Mouse (Mus musculus): ENCODE results near the gene Tmem132a.

Tmem132a gene

DNA sequence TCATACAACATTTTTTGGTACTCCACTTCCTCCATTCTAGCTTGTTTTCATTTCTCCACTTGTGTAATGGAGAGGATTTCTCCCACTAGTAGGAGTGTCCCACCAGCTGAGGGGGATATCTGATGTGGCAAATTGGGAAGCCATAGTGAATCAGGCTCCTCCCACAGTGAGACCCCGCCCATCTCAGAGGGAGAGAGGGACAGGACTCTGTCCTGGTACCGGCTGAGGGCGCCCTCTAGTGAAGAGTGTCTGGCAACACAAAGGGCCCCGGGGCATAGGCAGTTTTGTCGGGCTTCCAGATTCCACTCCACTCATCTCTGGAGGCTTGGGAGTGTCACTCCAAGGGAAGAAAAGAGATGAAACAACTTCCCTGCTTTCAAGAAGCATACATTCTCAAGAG, 38.3 kb downstream of the Tmem132a start:
- DNase-seq: peak; percentile 87 to 92

DNA sequence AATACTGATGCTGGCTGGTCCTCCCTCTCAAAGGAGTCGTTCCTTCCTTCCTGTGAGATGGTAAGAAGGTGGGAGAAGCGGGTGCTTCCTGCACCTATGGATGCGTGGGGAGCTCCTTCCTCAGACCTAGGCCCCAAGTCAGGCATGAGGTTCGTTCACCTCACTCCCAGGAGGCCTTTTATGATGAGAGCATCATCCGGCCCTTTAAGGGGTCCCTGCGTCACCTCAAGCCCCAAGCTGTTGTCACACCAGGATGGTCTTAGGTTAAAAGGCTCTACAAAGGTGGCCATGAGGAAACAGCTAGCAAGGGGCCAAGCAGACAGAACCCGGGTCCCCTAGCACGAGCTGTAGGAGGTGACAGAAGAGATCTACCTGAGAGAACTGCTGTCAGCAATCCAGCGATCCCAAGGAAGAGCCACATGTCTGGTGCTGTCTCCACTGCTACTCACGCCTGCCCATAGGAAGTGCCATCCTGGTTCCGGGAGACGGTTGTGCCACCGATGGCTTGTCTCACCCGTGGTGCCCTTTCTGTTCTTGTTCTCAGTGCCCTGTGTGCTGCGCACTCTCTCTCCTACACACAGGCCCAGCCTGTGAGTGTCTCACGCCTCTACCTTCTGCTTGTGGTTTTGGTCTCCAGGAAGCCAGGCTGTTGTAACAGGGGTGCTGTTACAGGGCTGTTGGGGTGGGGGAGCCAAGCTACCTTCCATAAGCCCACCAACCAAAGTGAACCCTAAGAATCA, 40.1 kb downstream of the Tmem132a start, which contains the start of gene Cd6:
Gene Cd6, minus strand, starts transcription at position 623 of the 740 bp plus-strand sequence.
- no peak for DNase-seq

DNA sequence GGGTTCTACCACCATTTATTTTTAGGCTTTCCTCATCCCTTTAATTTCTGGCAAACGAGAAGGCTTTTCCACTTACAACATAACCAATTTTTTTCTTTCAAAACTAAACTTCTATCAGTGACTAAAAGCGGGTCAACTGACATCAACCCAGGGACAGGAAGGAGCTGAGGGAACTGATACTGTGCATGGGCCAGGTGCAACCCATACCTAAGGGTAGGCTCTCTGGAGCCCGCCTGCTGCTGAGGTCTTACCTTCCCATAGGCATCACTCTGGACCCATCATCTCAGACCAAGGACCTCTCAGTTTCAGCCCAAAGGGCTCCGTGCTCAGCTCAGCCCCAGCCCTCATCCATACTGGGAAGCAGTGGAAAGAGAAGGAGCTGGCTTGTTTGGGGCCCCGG, 41.4 kb downstream of the Tmem132a start:
- no peak for DNase-seq

DNA sequence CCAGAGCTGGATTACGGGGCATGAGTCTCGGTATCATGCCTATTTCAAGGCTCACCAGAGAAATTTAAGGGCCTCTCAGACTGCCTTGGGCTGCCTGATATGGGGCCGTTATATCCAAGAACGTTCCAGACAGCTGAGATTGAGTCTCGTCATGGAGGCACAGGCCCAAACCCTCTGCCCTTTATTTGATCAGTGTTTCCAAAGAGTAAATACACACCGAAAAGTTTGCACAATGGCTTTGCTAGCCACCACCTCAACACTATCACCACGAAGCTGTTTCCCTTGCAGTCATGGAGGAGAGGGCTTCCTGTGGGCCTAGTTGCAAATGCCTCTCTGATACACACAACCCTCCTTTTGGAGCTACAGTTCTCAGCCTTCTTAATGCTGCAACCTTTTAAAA, 45.7 kb downstream of the Tmem132a start:
- no peak for DNase-seq

DNA sequence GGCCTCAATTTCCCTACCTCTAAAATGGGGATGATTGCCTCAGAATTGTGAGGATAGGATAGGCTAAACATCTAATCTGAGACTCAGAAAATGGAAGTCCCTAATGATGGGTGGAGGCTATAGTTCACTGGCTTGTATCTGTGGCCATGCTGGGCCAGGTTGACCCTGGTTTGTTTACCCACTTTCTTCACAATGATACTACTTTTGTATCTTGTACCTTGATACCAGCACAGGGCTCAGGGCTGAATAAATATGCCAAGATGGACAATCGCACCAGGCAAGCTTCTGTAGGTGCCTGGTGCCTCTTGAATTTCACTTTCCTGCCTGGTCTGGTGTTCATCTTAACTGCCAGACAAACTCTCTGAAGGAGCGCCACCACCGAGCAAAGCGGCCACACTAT, 47.2 kb downstream of the Tmem132a start:
- no peak for DNase-seq

DNA sequence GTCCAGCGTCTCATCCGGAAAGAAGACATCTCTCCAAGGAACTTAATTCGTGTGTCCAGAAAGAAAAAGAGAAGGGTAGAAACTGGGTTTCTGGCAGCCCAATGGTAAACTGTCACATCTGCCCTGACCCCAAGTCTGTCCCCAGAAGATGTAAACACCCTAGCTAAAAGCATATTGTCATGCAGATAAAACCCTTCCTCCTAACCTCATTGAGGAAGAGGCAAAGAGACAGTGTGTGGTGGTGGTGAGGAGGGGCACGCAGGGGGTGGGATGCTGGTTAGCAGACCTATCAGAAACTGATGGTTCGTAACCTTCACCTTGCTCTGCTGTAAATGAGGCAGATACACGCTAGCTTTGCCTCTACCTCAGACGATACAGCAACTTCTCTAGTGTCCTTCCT, 48.4 kb downstream of the Tmem132a start:
- no peak for DNase-seq

DNA sequence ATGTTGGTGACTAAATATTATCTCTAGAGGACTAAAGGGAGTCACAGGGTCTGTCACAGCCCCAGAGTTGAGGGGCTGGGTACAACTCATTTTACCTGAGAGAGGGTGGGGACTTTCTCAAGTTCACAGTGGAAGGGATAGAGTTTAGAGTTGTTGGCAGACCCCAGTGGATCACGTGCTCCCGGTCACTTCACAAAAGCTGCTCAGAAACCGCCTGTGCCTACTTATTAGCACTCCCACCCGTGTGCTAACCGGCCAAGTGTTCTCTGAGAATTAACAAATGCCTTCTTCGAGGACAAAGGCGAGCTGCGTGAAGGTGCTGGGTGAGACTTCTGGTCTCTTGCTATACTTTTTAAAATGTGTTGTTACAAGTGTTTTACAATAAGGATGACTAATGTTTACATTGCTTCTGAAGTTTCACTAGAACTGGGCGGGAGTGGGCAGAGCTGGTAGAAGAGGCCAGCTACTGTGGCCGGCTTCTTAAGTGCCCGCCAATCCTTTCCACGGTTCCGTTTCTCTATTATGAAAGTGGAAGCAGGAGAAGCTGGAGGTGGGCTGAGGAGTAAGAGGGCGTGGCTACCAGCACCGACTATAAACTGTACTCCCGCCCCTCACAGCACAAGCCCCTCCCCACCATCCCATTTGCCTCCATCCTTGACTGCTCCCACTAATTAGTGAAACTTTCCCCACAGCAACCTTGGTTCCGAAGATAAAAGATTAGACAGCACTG, 51.4 kb downstream of the Tmem132a start:
- DNase-seq: peak; percentile 62 to 78

DNA sequence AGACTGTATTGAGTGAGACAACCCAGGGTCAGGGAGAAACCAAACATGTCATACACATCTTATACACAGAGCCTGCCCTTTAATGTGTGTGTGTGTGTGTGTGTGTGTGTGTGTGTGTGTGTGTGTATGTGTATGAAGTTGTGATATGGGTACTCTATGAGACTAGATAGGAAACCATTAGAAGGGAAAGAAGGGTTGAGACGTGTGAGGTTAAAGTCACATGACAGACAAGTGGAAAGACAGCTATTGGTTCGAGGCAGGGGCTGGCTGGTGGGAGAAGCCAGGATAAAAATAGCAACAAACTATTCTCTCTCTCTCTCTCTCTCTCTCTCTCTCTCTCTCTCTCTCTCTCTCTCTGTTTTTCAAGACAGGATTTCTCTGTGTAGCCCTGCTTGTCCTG, 53.3 kb downstream of the Tmem132a start:
- DNase-seq: no peak

DNA sequence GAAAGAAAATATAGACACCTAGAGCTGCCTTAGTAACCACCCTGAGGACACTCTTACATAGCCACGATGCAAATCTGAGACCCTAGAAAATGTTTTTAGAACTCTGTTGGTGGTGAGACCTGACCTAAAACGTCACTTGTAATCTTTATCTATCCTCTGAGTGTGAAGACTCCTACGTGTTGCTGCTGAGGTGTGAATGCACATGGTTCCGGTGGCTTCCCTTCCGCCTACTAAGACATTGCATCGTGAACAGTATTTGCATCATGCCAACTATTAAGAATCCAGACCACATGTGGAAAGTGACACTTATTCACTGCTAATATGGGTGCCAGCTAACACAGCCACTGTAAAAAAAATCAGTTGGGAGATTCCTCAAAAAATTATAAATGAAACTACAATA, 53.9 kb downstream of the Tmem132a start:
- DNase-seq: no peak

DNA sequence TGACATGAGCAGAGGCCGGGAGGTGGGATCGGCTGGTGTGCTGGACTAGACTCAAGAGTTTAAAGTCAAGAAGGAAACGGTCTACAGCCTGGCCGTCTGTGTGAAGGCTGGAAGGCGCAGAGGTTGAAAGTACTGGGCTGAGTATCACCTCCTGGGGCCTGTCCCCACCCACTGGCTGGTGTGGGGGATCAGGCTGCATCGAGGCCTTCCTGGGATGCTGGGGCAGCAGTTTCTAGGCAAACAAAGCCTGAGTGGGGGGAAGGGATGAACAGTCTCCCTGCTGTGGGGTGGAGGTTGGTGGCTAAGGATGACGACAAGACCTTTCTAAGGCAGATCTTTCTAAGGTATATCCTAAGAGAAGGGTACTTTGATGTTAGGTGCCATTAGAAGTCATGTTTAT, 55.8 kb downstream of the Tmem132a start:
- DNase-seq: no peak

DNA sequence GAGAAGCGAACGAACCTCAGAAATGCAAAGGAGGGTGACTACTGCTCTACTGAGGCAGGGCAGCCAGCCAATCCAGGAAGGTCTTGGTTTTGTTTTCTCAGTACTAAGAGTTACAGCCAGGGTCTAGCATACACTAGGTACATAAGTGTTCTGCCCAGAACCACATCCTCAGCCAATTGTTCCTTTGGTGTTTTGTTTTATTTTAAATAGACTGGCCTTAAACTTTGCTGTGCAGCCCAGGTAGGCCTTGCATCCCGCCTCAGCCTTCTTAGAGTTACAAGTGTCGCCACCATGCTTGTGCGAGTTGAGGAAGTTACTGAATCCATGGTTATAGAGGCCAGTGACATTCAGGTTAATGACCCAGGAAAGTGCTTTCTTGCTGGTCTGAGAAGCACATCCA, 56.7 kb downstream of the Tmem132a start:
- no peak for DNase-seq

DNA sequence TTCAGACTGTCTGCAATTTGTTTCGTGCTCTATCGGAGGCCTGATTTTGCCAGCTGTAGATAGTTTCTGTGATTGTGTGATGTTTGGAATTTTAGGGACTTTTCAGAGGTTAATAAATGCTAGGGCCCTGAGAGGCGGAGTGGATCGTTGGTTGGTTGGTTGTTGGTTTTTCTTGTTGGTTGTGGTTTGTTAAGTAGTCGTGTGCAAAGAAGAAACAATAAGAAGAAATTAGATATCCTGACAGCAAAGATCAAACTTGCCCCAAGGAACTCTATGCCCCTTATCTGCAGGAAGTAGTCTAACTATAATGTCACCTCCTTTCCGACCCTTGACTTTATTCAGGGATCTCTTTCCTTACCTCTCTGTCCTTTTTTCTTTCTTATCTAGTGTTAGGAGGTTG, 58.3 kb downstream of the Tmem132a start:
- no peak for DNase-seq

DNA sequence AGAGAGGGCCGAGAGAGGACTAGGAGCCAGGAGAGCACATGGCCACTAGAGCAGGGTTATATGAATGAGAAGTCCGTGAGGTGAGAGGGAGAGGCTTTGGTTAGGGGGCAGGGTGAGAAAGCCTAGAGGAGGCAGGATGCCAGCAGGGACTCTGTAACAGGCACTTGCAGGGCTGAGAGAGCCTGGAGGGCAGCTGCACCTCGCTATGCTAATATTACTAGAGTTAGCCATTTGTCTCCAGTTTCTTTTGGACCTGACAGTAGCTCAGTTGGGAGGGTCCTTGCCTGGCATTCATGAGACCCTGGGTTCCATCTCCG, 59.6 kb downstream of the Tmem132a start:
- DNase-seq: no peak

DNA sequence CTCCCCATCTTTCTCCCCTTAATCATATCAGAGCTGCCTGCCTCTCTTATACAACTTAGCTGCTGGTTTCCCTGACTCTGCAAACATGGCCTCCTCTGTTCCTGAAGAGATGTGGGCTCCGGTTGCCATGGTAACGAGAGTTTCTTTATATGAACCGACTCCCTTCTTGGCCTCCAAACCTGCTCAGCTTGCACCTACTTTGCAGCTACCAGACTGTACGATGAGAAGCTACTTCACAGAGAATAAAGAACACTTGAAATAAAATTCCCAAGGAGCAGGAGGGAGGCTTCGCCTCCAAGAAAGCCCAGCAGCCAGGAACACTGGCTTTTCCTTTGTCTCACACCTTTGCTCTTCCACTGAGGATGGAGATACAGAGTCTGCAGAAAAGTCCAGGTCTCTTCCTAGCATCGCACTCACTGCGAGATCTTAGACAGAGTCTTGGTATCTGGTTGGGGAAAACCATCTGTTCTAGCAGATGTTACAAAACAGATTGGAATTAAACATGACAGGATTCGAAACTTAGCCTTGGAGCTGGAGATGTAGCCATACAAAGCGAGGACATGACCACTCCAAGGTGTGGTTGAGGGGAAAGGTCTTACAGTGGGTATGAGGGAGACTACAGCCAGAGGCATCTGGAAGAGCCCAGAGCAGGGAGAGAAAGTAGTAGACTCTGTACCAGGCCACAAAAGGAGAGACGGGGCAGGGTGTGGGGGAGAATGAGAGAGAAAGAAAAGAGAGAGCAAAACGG, 60.1 kb downstream of the Tmem132a start:
- no peak for DNase-seq

DNA sequence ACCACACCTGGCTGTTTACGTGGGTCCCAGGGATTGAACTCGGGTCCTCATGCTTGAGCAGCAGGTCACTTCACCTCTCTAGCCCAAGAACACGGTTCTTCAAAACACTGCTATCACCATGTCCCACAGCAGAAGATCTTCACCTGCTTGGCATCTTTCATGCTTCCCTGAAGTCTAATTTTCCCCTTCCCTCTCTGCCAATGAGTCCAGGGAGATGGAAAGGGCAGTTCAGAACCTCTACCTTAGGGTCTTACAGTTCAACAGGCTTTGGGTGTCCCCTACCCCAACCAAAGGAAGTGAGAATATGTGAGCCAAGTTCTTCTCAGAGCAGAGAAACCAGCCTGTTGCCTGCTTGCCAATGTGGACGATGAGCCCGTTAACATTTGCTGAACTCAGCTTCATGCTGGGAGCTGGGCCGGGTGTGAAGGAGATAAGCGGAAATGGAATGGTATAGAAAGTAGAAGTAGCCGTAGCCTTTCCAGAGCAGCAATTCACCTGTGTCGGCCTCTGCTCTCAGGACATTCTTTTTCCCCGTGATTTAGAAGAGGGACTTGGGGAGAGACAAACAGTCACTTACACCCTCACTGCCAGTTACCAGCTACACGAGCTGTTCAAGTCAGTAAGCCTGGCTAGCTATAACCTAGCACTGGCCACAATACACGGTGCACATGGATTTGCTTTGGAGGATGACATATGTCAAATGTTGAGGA, 61.1 kb downstream of the Tmem132a start:
- DNase-seq: no peak

Measured in kidney, postnatal 4 days (tissue).